Mouse (Mus musculus) limb, embryonic 12.5 days (tissue): Measurements from ENCODE around the gene Foxs1. TPM values are rescaled to one million over a fixed set of nuclear protein-coding genes. Genes with fewer than 3 reads are reported as not detected.

Experiments used
- ATAC-seq: fragments of 200-750 bp; cut with Nextera tagmentation; 2 replicates; pipeline ENCODE4 v1.8.0; 2017; ENCODE audit warnings: low read depth, moderate TSS enrichment; ENCODE audit not compliant: insufficient number of reproducible peaks, insufficient read depth, low FRiP score, low TSS enrichment
- H3K27ac ChIP-seq: fragments of 300-500 bp; sonication (generic); 2 replicates; pipeline ENCODE4 v1.5.1; 2016; ENCODE audit warnings: mild to moderate bottlenecking, moderate library complexity
- H3K27me3 ChIP-seq: fragments of 300-500 bp; sonication (generic); 2 replicates; pipeline ENCODE4 v1.6.1; 2016; ENCODE audit warnings: mild to moderate bottlenecking, moderate library complexity
- H3K36me3 ChIP-seq: fragments of 300-500 bp; sonication (generic); 2 replicates; pipeline ENCODE4 v1.6.1; 2016; ENCODE audit warnings: mild to moderate bottlenecking, moderate library complexity
- H3K4me1 ChIP-seq: fragments of 300-500 bp; sonication (generic); replicated peaks from 2 replicates; pipeline ENCODE4 v1.6.1; 2016
- H3K4me2 ChIP-seq: fragments of 300-500 bp; sonication (generic); 2 replicates; pipeline ENCODE4 v1.6.1; 2016; ENCODE audit warnings: mild to moderate bottlenecking, moderate library complexity
- H3K4me3 ChIP-seq: fragments of 300-500 bp; sonication (generic); replicated peaks from 2 replicates; pipeline ENCODE4 v1.5.1; 2016; ENCODE audit warnings: mild to moderate bottlenecking
- H3K9ac ChIP-seq: fragments of 300-500 bp; sonication (generic); replicated peaks from 2 replicates; pipeline ENCODE4 v1.6.1; 2016; ENCODE audit warnings: mild to moderate bottlenecking, moderate library complexity
- H3K9me3 ChIP-seq: fragments of 300-500 bp; sonication (generic); 2 replicates; pipeline ENCODE4 v1.6.1; 2016; ENCODE audit warnings: mild to moderate bottlenecking, moderate library complexity
- WGBS: fragments of 180-500 bp; shearing (Covaris S2); methylation state at CpG from one replicate; pipeline ENCODE4 v1.1.7; 2016; 5-methylcytosine and 5-hydroxymethylcytosine counted together
- polyA plus RNA-seq: library from polyadenylated mRNA; unstranded; fragments of >200 nt; fragmentation: Nextera tagmentation; extraction: Ambion mirVana; gene quantifications from 2 replicates; pipeline ENCODE4 v1.2.1, GENCODE M21; 2016

Gene Foxs1
- polyA plus RNA-seq, 1 experiment from 2014 or later = not detected

GRCm38 (mm10) chr2:152944013-152944412 is 11.0 kb upstream of the Foxs1 start:
- H3K4me1 ChIP-seq = peaks cover 32% of the 10 kb centered on the region
- ATAC-seq = no peak
- H3K9ac ChIP-seq = no peak overlapping the region

DNA sequence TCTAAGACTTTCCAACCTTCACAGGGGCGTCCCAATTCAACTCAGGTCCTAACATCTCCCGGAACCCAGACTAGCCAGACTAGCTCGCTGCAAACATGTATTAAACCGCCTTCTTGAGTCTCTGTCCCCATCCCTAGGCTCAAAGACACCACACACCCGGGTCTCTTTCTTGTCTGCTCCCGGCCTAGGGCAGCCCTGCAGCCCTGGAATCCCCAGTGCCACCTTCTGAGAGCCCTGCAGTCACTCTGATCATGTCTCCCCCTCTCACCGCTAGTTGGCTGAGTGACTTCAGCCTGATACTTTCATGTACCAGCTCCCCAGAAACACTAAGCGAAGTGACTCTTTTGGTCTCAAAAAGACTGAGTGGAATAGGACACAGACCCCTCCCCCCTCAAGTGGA is 10.6 kb upstream of the Foxs1 start:
- Histone ChIP-seq H3K36me3 (no peaks in the 10 kb centered on the region), H3K9me3 (no peaks in the 10 kb centered on the region), H3K9ac (peak overlapping the region; percentile 63; the same call in 1 of the 2 replicates), H3K4me1 (peaks cover 32% of the 10 kb centered on the region), H3K4me3 (peak overlapping the region; percentile 54), H3K27me3 (peaks cover 84% of the 10 kb centered on the region), H3K27ac (no peak overlapping the region), H3K4me2 (peak overlapping the region; percentile 96)
- ATAC-seq = no peak
- 7% methylated on average over 8 of the region's 8 CpGs for WGBS

More at GRCm38 (mm10) chr2:152944013-152944412, 11.0 kb upstream of the Foxs1 start:
- H3K36me3 ChIP-seq = no peaks in the 10 kb centered on the region
- peaks cover 84% of the 10 kb centered on the region for H3K27me3 ChIP-seq
- H3K4me2 ChIP-seq = no peak overlapping the region
- no peak overlapping the region for H3K4me3 ChIP-seq
- H3K27ac ChIP-seq = no peak overlapping the region
- 51% methylated on average over 9 of the region's 9 CpGs for WGBS
- no peaks in the 10 kb centered on the region for H3K9me3 ChIP-seq

DNA sequence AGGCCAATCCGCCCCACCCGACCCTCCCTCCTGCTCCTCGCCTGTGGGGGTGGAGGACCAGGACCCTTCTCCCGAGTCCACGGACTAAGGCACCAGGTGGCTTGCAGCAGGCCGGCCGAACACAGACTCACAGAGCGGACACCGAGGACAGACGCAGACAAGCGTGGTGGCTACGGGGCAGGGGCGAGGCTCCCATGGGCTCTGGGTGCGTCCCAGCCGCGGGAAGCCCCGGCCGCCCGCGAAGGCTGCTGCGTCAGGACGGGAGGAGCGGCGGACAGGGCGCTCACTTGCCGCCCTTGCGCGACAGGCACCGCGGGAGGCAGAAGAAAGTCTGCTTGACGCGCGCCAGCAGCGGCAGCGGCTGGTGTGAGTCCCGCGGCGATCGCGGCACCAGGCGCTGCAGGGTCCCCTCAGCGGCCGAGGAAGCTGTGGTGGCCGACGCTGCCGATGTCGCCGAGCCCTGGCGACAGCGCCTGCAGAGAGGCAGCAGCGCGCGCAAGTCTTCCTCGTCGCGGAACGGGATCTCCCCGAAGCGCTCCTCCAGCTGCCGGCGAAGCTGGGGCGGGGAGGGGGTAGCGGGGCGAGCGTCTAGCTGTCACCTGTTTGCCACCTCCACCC is 10.0 kb upstream of the Foxs1 start:
- H3K27ac ChIP-seq = no peak overlapping the region
- H3K9ac ChIP-seq = peak overlapping the region; percentile 63
- no peaks in the 10 kb centered on the region for H3K36me3 ChIP-seq
- peaks cover 88% of the 10 kb centered on the region for H3K27me3 ChIP-seq
- under 1% methylated on average over 65 of the region's 65 CpGs for WGBS
- H3K4me1 ChIP-seq = peaks cover 32% of the 10 kb centered on the region
- no peak for ATAC-seq
- no peaks in the 10 kb centered on the region for H3K9me3 ChIP-seq
- peak overlapping the region; percentile 54 for H3K4me3 ChIP-seq
- peak overlapping the region; percentile 96 for H3K4me2 ChIP-seq

- H3K27ac ChIP-seq = no peak overlapping the region
- WGBS = 22% methylated on average over 7 of the region's 7 CpGs
- no peak for ATAC-seq
Observed at GRCm38 (mm10) chr2:152941776-152942175, 8.8 kb upstream of the Foxs1 start.

DNA sequence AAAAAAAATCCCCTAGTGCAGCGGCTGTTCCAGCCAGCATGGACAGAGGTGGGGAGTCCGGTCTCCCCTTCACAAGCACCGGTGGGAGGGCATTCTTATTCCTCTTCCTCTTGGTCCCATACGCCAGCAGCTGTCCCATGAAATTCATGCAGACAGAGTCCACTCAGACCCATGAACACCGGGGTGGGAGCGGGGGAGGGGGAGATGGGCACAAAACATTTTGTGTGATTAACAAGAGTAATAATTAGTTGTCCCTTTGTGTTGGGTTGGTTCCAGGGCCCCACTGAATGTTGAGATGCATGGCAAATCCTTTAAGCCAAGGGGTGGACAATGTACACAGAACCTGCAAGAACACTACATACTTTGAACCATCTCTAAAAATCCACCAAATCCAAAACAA is 8.1 kb upstream of the Foxs1 start:
- Histone ChIP-seq H3K4me3 (no peak overlapping the region), H3K27ac (no peak overlapping the region), H3K9me3 (no peaks in the 10 kb centered on the region), H3K36me3 (no peaks in the 10 kb centered on the region), H3K4me1 (peaks cover 18% of the 10 kb centered on the region; the same call in 1 of the 2 replicates), H3K9ac (no peak overlapping the region), H3K27me3 (peaks cover 82% of the 10 kb centered on the region), H3K4me2 (no peak overlapping the region)
- WGBS = 76% methylated on average over 6 of the region's 6 CpGs
- ATAC-seq = no peak

More at GRCm38 (mm10) chr2:152941776-152942175, 8.8 kb upstream of the Foxs1 start:
- Histone ChIP-seq H3K9ac (no peak overlapping the region), H3K4me2 (no peak overlapping the region), H3K27me3 (peaks cover 84% of the 10 kb centered on the region), H3K4me1 (peaks cover 20% of the 10 kb centered on the region; the same call in 1 of the 2 replicates), H3K4me3 (no peak overlapping the region), H3K9me3 (no peaks in the 10 kb centered on the region), H3K36me3 (no peaks in the 10 kb centered on the region)

GRCm38 (mm10) chr2:152939846-152940245 is 6.8 kb upstream of the Foxs1 start:
- H3K27me3 ChIP-seq = peaks cover 70% of the 10 kb centered on the region
- ATAC-seq = no peak
- no peaks in the 10 kb centered on the region for H3K9me3 ChIP-seq
- WGBS = 11% methylated on average over 4 of the region's 4 CpGs
- no peak overlapping the region for H3K4me2 ChIP-seq
- H3K27ac ChIP-seq = no peak overlapping the region
- peaks cover 18% of the 10 kb centered on the region; the same call in 1 of the 2 replicates for H3K4me1 ChIP-seq
- no peaks in the 10 kb centered on the region for H3K36me3 ChIP-seq
- H3K4me3 ChIP-seq = no peak overlapping the region
- no peak overlapping the region for H3K9ac ChIP-seq

DNA sequence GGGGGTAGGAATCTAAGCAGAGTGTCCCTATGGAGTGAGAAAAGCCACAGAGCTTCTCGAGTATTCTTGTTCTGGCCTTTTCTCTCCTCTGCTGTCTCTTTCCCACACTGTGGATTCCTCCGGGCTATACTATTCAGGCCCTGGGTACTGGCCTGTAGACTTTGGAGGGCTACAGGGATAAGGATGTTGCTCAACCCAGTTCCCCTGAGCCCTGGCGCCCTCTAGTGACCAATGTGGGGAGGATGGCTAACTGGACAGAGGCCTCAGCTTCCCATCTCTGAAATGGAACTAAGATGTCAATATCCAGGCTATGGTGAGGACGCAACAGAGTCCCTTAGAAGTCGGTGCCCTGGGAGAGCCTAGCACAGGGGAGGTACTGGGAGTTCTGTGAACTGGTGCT is 606 bp upstream of the Foxs1 start:
- Histone ChIP-seq H3K4me3 (no peak overlapping the region), H3K9ac (no peak overlapping the region), H3K27ac (no peak overlapping the region), H3K9me3 (no peaks in the 10 kb centered on the region), H3K4me2 (no peak overlapping the region), H3K4me1 (peaks cover 29% of the 10 kb centered on the region), H3K36me3 (no peaks in the 10 kb centered on the region), H3K27me3 (peaks cover 11% of the 10 kb centered on the region)
- 37% methylated on average over 5 of the region's 5 CpGs for WGBS
- ATAC-seq = 0 out of 2 replicates have a peak, but pooled peaks have one; percentile 24

- 70% methylated on average over 12 of the region's 12 CpGs for WGBS
Observed at GRCm38 (mm10) chr2:152931456-152932160, 1.4 kb downstream of the Foxs1 start.

DNA sequence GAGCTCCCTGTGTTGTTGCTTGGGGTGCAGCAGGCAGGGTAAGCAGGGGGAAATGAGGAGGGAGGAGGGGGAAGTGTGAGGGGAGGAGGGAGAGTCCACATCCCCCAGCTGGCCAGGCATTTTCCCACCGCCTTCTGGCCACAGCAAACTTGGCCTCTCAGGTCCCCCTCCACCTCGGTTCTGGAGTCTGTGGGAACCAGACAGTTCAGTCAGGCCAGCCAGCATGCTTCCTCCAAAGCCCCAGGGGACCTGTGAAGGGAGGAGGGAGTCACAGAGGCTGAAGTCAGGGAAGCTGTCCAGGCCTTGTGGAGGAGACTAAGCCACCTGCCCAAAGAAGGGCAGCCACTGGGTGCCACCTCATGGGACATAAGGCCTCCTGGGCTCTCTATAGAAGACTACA is 2.7 kb downstream of the Foxs1 start:
- no peak overlapping the region for H3K4me3 ChIP-seq
- H3K27me3 ChIP-seq = no peaks in the 10 kb centered on the region; the same call in 1 of the 2 replicates
- H3K36me3 ChIP-seq = no peaks in the 10 kb centered on the region
- no peak for ATAC-seq
- H3K27ac ChIP-seq = no peak overlapping the region
- peaks cover 60% of the 10 kb centered on the region for H3K4me1 ChIP-seq
- H3K9me3 ChIP-seq = no peaks in the 10 kb centered on the region
- H3K4me2 ChIP-seq = no peak overlapping the region
- H3K9ac ChIP-seq = no peak overlapping the region
- 18% methylated on average over 2 of the region's 2 CpGs for WGBS

More at GRCm38 (mm10) chr2:152931456-152932160, 1.4 kb downstream of the Foxs1 start:
- Histone ChIP-seq H3K9me3 (no peaks in the 10 kb centered on the region), H3K27me3 (peaks cover 4% of the 10 kb centered on the region; the same call in 1 of the 2 replicates), H3K27ac (0 out of 2 replicates have a peak overlapping the region, but pooled peaks have one; percentile 2), H3K4me2 (no peak overlapping the region), H3K36me3 (no peaks in the 10 kb centered on the region), H3K4me1 (peaks cover 47% of the 10 kb centered on the region), H3K4me3 (no peak overlapping the region), H3K9ac (no peak overlapping the region)
- ATAC-seq = no peak

GRCm38 (mm10) chr2:152928988-152929370 is 4.0 kb downstream of the Foxs1 start:
- 80% methylated on average over 3 of the region's 3 CpGs for WGBS
- Histone ChIP-seq H3K27me3 (no peaks in the 10 kb centered on the region; the same call in 1 of the 2 replicates), H3K36me3 (no peaks in the 10 kb centered on the region), H3K9me3 (no peaks in the 10 kb centered on the region), H3K4me1 (peaks cover 72% of the 10 kb centered on the region), H3K27ac (no peak overlapping the region), H3K9ac (no peak overlapping the region), H3K4me2 (no peak overlapping the region), H3K4me3 (no peak overlapping the region)
- ATAC-seq = no peak

DNA sequence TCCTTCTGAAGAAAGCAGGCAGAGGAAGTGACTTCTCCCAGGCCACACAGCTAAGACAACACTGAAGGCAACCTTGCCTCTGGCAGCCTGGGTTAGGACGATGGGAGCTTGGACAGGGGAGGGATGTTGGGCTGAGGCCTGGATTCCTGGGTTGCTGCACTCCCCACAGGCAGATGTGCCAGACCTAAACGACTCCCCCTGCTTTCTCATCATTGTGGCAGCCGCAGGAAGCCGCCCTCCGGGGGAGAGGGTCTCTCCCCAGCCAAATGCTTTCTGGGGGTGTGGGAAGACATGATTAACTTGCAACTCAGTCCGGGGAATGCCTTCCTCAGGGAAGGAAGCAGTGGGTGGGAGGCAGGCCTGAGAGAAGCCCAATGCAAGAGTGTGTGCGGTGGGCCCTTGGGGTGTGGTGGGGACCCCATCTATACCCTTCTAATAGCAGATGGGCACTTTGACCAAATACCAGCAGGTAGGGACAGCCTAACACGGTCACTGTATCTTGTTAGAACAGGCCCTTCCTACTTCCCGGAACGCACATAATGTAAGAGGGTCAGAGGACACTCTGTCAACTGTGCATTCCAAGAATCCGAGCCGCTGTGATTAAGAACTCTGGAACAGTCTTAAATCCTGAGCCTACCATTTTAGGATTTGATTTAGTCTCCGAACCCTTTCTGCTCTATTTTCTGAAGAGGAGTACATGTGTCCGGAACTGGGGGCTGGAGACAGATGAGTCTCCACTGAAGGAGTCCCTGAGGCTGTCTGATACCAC is 4.6 kb downstream of the Foxs1 start:
- Histone ChIP-seq H3K9me3 (no peaks in the 10 kb centered on the region), H3K4me1 (peaks cover 73% of the 10 kb centered on the region), H3K27ac (no peak overlapping the region), H3K9ac (no peak overlapping the region), H3K27me3 (no peaks in the 10 kb centered on the region; the same call in 1 of the 2 replicates), H3K4me3 (no peak overlapping the region), H3K36me3 (no peaks in the 10 kb centered on the region), H3K4me2 (no peak overlapping the region)
- ATAC-seq = no peak
- 51% methylated on average over 14 of the region's 14 CpGs for WGBS
